Mouse (Mus musculus): ENCODE measurements at regions not wholly inside any gene's neighbourhood (a gene's known extent, or its start where the extent isn't known, plus 50 kb on each side); places are given as distances from the start of the nearest gene placed in this dataset.

GRCm38 (mm10) chr17:50457053-50457697 is 52.0 kb upstream of the Plcl2 start:
- no peak overlapping the region for H3K4me3 ChIP-seq (ENCODE audit: low read length)
- no peaks in the 10 kb centered on the region for H3K9me3 ChIP-seq (ENCODE audit: low read length)
- DNase-seq (ENCODE audit: low spot score) (no peak), ATAC-seq (no peak)
- H3K27ac ChIP-seq = no peak overlapping the region
- 83% methylated on average over 6 of the region's 6 CpGs for WGBS
- no peak overlapping the region for H3K9ac ChIP-seq (replicated peaks; ENCODE audit: low read length)
- H3K4me1 ChIP-seq (ENCODE audit: insufficient read depth, low read length) = no peaks in the 10 kb centered on the region
- no peak for TF ChIP-seq CTCF (IDR thresholded peaks at IDR 0.05; ENCODE audit: low read depth)
- H3K36me3 ChIP-seq (ENCODE audit: insufficient read depth, low read length) = no peaks in the 10 kb centered on the region
- H3K4me2 ChIP-seq (ENCODE audit: low read depth, low read length) = no peak overlapping the region
- H3K27me3 ChIP-seq (ENCODE audit: insufficient read depth, low read length) = no peaks in the 10 kb centered on the region

DNA sequence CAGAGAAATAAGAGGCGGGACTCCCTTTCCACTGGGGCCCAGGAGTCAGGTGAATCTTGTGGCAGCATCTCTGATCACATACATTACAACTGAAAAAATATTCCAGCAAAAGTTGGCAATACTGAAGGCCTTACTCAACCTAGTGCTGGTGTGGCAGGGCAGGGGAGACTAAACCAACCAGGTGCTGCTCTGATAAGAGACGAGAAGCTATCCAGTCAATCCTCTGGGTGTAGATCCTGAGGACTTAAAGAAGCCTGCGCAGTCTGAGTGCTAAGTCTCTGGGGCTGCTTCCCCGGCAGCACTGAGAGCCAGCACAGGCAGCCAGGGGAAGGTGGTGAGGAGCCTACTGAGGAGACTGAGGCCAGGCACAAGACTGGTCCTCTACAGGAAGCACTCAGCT is 51.0 kb upstream of the Plcl2 start:
- 85% methylated on average over 4 of the region's 4 CpGs for WGBS
- Histone ChIP-seq H3K9me3 (ENCODE audit: low read length) (no peaks in the 10 kb centered on the region), H3K27ac (no peak overlapping the region), H3K36me3 (ENCODE audit: insufficient read depth, low read length) (no peaks in the 10 kb centered on the region), H3K9ac (replicated peaks; ENCODE audit: low read length) (no peak overlapping the region), H3K4me2 (ENCODE audit: low read depth, low read length) (no peak overlapping the region), H3K27me3 (ENCODE audit: insufficient read depth, low read length) (no peaks in the 10 kb centered on the region), H3K4me1 (ENCODE audit: insufficient read depth, low read length) (no peaks in the 10 kb centered on the region), H3K4me3 (ENCODE audit: low read length) (no peak overlapping the region)
- no peak for TF ChIP-seq CTCF (IDR thresholded peaks at IDR 0.05; ENCODE audit: low read depth)
- DNase-seq (ENCODE audit: low spot score) = no peak
- ATAC-seq = no peak

Data from hindbrain, postnatal 0 days (tissue).